Mouse (Mus musculus): ENCODE measurements around the gene Fam78a.

- TF ChIP-seq MAFK (IDR thresholded peaks at IDR 0.05; ENCODE audit: insufficient read depth, low read depth, low read length) = no peak
- TF ChIP-seq CHD2 (IDR thresholded peaks at IDR 0.05; ENCODE audit: low read depth, low read length) = no peak
- no peak for TF ChIP-seq ZNF384 (IDR thresholded peaks at IDR 0.05; ENCODE audit: low read depth, low read length)
- no peak for TF ChIP-seq HCFC1 (IDR thresholded peaks at IDR 0.05; ENCODE audit: borderline replicate concordance, insufficient read depth, low read length)
- no peak for TF ChIP-seq ZC3H11A (IDR thresholded peaks at IDR 0.05; ENCODE audit: borderline replicate concordance, low read depth, low read length)
Measured at GRCm38 (mm10) chr2:32041087-32041486, 43.6 kb downstream of the Fam78a start.

Data from ES-E14 (cell line).